Mouse (Mus musculus) kidney, adult 2 months (tissue): ENCODE results near the gene Epsti1.

Source experiments
- CTCF ChIP-seq: fragments of 200-500 bp; conservative IDR thresholded peaks from 2 replicates; pipeline ENCODE4 v1.5.1; 2011; ENCODE audit warnings: low read depth, mild to moderate bottlenecking, control low read depth, low read length, moderate library complexity, mixed read lengths; ENCODE audit not compliant: insufficient read depth, insufficient read length
- POLR2A ChIP-seq: fragments of 200-500 bp; IDR thresholded peaks from one replicate; pipeline ENCODE4 v1.6.1; 2011; ENCODE audit warnings: low read depth, low read length, control low read depth

- no peak for TF ChIP-seq CTCF
- TF ChIP-seq POLR2A: no peak
Observed at GRCm38 (mm10) chr14:77981516-77981915, 77.5 kb downstream of the Epsti1 start.
